Mouse (Mus musculus) thymus, postnatal 0 days (tissue): ENCODE measurements around the gene Mlana. TPM values are rescaled to one million over a fixed set of nuclear protein-coding genes. Genes with fewer than 3 reads are reported as not detected.

Experiments used
- DNase-seq: peaks from one replicate; pipeline ENCODE4 v3.0.0-alpha.2; 2015; ENCODE audit warnings: low spot score
- polyA plus RNA-seq: library from polyadenylated mRNA; unstranded; fragments of >200 nt; fragmentation: Nextera tagmentation; extraction: Ambion mirVana; gene quantifications from 2 replicates; pipeline ENCODE4 v1.2.1, GENCODE M21; 2015

The Mlana gene
- polyA plus RNA-seq, result 0.18 TPM in 1 of 2 replicates, not detected in the other

GRCm38 (mm10) chr19:29697245-29697874, at the start of gene Mlana:
Mlana (plus strand) TSS chr19:29697824.
- DNase-seq, result no peak

GRCm38 (mm10) chr19:29648550-29648914, 49.1 kb upstream of the Mlana start:
- DNase-seq, result no peak

DNA sequence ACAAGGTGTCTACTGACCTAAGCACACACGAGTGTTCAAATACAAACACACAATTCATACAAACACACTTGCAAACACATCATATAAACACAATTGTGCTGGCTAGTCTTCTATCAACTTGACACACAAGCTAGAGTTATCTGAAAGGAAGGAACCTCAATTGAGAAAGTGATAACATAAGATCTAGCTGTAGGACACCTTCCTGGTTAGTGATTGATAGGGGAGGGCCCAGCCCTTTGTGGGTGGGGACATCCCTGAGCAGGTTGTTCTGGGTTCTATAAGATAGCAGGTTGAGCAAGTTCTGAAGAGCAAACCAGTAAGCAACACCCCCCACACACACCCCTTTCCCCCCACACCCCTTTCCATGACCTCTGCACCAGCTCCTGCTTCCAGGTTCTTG, 47.9 kb upstream of the Mlana start:
- no peak for DNase-seq

- DNase-seq, result no peak
Measured at GRCm38 (mm10) chr19:29653768-29654265, 43.8 kb upstream of the Mlana start.

- DNase-seq, result no peak
Measured at GRCm38 (mm10) chr19:29655148-29655547, 42.5 kb upstream of the Mlana start.

GRCm38 (mm10) chr19:29656029-29656428, 41.6 kb upstream of the Mlana start:
- DNase-seq, result no peak

DNA sequence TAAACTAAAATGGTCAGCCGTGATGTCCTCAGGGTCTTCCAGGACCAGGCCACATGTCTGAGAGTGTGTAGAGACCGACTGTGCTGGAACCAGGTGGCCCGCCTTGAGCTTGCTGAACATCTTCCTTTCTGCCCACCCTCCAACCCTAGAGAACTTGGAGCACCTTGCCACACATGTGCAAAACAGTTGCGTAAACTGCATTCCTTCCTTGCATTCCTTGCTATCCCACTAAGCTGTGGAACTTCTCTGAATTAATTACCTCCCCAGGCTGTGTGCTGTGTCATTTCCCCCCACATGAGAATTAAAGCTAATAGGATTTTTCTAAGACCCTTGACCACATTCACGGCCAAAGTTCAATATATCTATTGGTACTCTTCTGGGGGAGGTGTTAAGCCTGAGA, 41.0 kb upstream of the Mlana start:
- no peak for DNase-seq

GRCm38 (mm10) chr19:29657033-29657432, 40.6 kb upstream of the Mlana start:
- DNase-seq, result no peak

DNA sequence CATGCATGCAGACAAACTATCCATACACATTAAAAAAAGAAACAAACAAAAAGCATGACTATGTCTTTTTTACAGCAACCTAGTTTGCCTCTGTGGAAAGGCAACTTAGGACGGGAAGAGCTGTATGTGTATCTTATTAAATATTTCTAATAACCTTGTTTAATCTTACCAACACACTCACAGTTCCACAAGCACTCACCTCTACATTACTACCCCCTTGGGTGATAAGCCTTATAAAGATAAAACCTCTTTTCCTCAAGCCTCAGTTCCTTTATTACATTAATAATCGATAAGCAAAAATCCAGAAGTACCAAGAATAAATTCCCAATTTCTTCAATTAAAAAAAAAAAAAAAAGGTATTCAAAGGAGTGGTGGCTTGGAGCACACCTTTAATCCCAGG, 40.1 kb upstream of the Mlana start:
- DNase-seq, result no peak

DNA sequence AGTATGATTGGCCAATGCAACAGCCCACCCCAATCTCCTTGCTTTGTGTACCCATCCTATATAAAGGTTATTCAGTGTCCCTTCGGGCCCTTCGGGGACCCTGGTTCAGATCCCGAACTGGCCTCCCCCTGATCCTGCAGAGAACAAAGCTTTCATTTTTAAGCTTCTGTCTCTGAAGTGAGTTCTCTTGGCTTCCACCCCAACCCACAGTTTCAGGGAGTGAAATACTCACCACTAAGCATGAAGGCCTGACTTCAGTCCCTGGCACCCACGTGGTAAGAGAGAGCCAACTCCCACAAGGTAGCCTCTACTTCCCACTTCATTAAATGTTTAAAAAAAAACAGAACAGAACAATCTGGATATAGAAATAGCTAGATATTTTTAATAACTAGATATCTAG, 38.8 kb upstream of the Mlana start:
- DNase-seq, result no peak

DNA sequence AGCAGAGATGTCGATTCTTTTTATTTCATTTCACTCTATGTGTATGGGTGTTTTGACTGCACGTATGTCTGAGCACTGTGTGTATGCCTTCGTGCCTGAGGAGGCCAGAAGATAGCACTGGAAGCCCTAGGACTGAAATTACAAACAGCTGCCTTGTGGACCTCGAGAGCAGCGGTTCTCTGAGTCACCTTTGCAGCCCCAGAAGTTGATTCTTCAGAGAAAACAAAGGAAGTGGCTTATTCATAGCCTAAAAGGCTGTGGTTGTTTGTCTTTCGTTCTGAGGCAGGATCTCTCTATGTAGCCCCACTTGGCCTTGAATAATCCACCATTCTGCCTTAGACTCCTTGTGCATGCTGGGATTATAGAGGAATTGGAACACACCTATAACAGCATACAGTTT, 37.9 kb upstream of the Mlana start:
- peak; percentile 62 for DNase-seq

DNA sequence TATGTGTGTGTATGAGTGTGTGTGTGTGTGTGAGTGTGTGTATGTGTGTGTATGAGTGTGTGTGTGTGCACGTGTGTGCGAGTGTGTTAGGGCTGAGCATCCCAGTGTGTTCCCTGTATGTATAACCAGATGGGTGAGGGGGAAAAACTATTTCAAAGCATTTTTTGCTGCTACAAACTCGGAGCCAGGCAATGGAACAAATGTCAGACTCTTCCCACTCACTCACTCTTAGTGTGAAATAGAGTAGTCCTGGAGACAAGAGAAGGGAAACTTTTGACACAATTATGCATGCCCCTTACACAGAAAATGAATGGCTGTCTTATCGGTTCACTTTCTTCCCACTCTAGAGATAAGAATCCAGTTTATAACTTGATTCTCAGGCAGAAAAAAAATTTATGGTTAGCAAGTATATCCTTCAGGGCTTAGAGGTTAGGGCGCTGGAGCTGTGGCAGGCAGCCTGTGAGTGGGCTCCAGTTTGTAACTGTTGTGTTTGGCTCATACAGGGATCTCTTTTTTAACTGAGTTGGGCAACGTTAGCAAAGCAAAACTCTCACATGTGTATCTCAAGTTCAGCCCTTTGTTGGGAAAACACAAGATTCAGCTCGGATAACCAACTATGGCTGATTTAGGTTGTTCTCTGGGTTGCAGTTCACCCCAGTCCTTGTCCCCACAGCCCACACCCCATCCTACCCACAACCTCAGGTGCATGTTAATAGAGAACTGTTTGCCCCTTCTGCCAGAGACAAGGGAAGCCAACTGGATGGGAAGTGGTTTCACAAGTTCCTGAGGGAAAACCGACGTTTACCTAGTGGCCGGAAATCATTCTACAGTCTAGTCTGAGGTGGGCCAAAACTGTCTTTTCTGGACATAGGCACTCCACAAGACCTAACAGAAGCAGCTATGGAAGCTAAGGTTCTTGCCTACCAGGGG, 36.5 kb upstream of the Mlana start:
- DNase-seq, result peak; percentile 9

GRCm38 (mm10) chr19:29661974-29662580, 35.5 kb upstream of the Mlana start:
- DNase-seq, result no peak

DNA sequence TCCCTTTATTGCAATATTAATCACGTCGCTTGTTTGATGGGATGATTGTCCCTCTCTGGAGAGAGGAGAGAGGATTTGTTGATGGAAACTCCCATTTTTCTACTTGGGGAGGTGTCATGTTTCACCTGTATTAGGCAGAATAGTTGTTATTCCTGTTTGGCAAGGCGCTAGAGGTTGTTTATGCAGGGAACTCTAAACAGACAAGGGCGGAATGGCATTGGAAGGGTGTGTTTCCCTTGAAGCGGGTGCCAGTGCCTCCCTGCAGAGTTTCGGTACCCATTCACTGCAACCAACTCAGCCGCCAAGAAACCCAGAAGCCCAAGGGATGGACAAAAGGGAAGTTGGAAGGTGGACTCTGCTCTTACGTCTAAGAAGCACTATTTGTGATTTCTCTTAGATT, 33.8 kb upstream of the Mlana start:
- no peak for DNase-seq

- no peak for DNase-seq
Measured at GRCm38 (mm10) chr19:29664934-29665333, 32.7 kb upstream of the Mlana start.

GRCm38 (mm10) chr19:29666164-29666563, 31.5 kb upstream of the Mlana start:
- no peak for DNase-seq

DNA sequence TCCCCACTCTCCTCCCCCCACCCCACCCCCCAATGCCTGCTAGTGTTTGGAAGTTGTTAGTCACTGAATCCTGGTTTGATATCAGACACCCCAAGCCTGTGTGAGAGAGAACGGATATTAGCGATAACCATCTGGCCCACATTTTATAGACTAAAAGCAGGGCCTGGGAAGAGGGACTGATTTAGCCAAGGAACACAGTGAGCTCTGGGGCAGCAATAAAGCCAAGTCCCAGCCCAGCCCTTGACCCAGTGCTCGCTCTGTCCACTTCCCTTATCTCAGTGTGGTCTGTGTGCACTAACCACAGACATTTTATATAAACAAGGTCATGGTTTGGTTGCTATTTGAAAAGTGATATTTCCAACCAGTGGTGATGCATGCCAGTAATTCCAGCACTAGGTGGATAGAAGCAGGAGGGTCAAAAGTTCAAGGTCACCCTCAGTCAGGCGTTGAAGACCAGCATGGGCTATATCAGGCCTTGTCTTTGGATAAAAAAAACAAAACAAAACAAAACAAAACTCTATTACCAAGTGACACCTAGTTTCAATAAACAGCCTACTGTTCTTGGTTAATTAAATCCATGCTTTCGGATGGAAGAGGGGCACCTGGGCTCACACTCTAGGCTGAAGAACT, 30.5 kb upstream of the Mlana start:
- DNase-seq, result no peak

DNA sequence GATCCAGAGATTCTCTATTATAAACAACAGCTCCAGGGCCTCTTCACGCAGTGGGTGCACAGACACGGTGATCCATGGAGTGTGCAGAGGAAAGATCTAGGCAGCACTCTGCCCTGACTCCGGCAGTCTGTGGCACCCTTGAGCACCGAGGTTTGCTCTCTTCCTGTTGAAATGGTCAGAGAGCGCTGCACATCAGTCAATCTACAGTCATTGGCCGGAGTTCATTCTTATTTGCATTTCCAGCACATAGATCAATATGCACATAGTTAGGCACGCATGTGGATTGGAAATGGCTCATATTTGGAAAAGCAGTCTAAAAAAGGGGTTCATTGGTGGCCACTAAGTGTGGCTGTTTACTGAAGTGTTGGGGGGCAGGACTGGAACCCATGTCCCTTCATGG, 29.5 kb upstream of the Mlana start:
- no peak for DNase-seq

GRCm38 (mm10) chr19:29670247-29670646, 27.4 kb upstream of the Mlana start:
- DNase-seq, result no peak

DNA sequence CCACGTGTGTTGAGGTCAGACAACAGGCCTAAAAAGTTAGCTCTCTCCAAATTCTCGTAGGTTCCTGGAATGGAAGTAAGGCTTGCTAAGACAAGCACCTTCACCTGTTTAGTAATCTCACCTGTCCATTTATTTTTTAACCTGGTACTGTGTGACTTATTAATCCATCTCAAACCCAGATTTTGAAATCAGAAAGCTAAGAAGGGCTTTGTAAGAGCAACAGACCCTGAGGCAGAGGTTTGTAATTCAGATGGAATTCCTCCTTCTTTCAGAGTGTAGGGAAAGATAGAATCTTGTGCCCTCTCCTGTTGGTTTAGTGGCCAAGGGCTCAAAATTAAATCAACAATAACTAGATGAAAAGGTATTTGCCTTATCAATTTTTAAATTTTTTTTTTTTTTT, 26.5 kb upstream of the Mlana start:
- DNase-seq, result no peak

GRCm38 (mm10) chr19:29672660-29673059, 25.0 kb upstream of the Mlana start:
- no peak for DNase-seq

GRCm38 (mm10) chr19:29674946-29675345, 22.7 kb upstream of the Mlana start:
- DNase-seq, result no peak
